Mouse (Mus musculus) lung, postnatal 0 days (tissue): ENCODE results near the gene Irf2bp2. TPM values are rescaled to one million over a fixed set of nuclear protein-coding genes. Genes with fewer than 3 reads are reported as not detected.
"Not testable (repeated sequence)": the region's sequence is repeated elsewhere in the genome, so short reads cannot be mapped to it uniquely, and the experiment has no call there.

Experiments
- ATAC-seq: fragments of 200-750 bp; cut with Nextera tagmentation; 2 replicates; pipeline ENCODE4 v1.8.0; 2017; ENCODE audit warnings: moderate library complexity
- DNase-seq: peaks from one replicate; pipeline ENCODE4 v3.0.0-alpha.2; 2016; ENCODE audit warnings: low spot score
- H3K27ac ChIP-seq: fragments of 300-500 bp; sonication (generic); 2 replicates; pipeline ENCODE4 v1.5.1; 2014; ENCODE audit warnings: antibody characterized with exemption, mild to moderate bottlenecking, low read length, mixed read lengths
- H3K27me3 ChIP-seq: fragments of 300-500 bp; sonication (generic); replicated peaks from 2 replicates; pipeline ENCODE4 v1.6.1; 2014; ENCODE audit warnings: low read length, mixed read lengths; ENCODE audit not compliant: insufficient read depth
- H3K36me3 ChIP-seq: fragments of 300-500 bp; sonication (generic); 2 replicates; pipeline ENCODE4 v1.6.1; 2014; ENCODE audit warnings: low read length, mixed read lengths; ENCODE audit not compliant: insufficient read depth
- H3K4me1 ChIP-seq: fragments of 300-500 bp; sonication (generic); 2 replicates; pipeline ENCODE4 v1.6.1; 2014; ENCODE audit warnings: antibody characterized with exemption, low read depth, low read length, mixed read lengths; ENCODE audit not compliant: insufficient read depth
- H3K4me2 ChIP-seq: fragments of 300-500 bp; sonication (generic); replicated peaks from 2 replicates; pipeline ENCODE4 v1.6.1; 2014; ENCODE audit warnings: low read depth, mild to moderate bottlenecking, low read length, moderate library complexity, mixed read lengths
- H3K4me3 ChIP-seq: fragments of 300-500 bp; sonication (generic); 2 replicates; pipeline ENCODE4 v1.5.1; 2014; ENCODE audit warnings: low read depth, low read length
- H3K9ac ChIP-seq: fragments of 300-500 bp; sonication (generic); replicated peaks from 2 replicates; pipeline ENCODE4 v1.6.1; 2014; ENCODE audit warnings: low read depth, mild to moderate bottlenecking
- H3K9me3 ChIP-seq: fragments of 300-500 bp; sonication (generic); 2 replicates; pipeline ENCODE4 v1.6.1; 2016; ENCODE audit warnings: low read length, mixed read lengths
- CTCF ChIP-seq: IDR thresholded peaks from 2 replicates; pipeline ENCODE4 v1.5.1; 2016; ENCODE audit warnings: antibody characterized with exemption, mild to moderate bottlenecking
- EP300 ChIP-seq: IDR thresholded peaks from 2 replicates; pipeline ENCODE4 v1.6.1; 2016; ENCODE audit warnings: antibody characterized with exemption, mild to moderate bottlenecking, control low read depth
- WGBS: fragments of 180-500 bp; shearing (Covaris S2); extraction: QIAGEN DNeasy Blood & Tissue Kit; methylation state at CpG from one replicate; pipeline ENCODE4 v1.1.7; 2014; 5-methylcytosine and 5-hydroxymethylcytosine counted together
- polyA plus RNA-seq: library from polyadenylated mRNA; unstranded; fragments of >200 nt; fragmentation: Nextera tagmentation; extraction: Ambion mirVana; gene quantifications from 2 replicates; pipeline ENCODE4 v1.2.1, GENCODE M21; 2015

The Irf2bp2 gene
- polyA plus RNA-seq, 1 experiment from 2014 or later, result 19.5 TPM

GRCm38 (mm10) chr8:126610713-126611112 is 16.9 kb upstream of the Irf2bp2 start:
- no peak for DNase-seq
- H3K4me3 ChIP-seq, result no peak overlapping the region
- peaks cover 7% of the 10 kb centered on the region for H3K4me1 ChIP-seq
- TF ChIP-seq EP300 (no peak), CTCF (no peak)
- no peaks in the 10 kb centered on the region for H3K9me3 ChIP-seq
- H3K4me2 ChIP-seq, result no peak overlapping the region
- no peaks in the 10 kb centered on the region for H3K36me3 ChIP-seq
- 13% methylated on average over 3 of the region's 3 CpGs for WGBS
- no peak for ATAC-seq
- no peak overlapping the region for H3K27ac ChIP-seq
- H3K9ac ChIP-seq, result no peak overlapping the region
- no peaks in the 10 kb centered on the region for H3K27me3 ChIP-seq

- Histone ChIP-seq H3K9ac (no peak overlapping the region), H3K27ac (peak overlapping the region; percentile 35; the same call in 1 of the 2 replicates), H3K9me3 (no peaks in the 10 kb centered on the region), H3K4me1 (no peaks in the 10 kb centered on the region; the same call in 1 of the 2 replicates), H3K4me3 (no peak overlapping the region), H3K27me3 (no peaks in the 10 kb centered on the region), H3K36me3 (no peaks in the 10 kb centered on the region), H3K4me2 (no peak overlapping the region)
- TF ChIP-seq CTCF (no peak), EP300 (peak; percentile 78)
- ATAC-seq, result peak; percentile 72
- 50% methylated on average over 11 of the region's 11 CpGs for WGBS
- peak; percentile 72 for DNase-seq
Observed at GRCm38 (mm10) chr8:126609556-126610263, 15.9 kb upstream of the Irf2bp2 start.

GRCm38 (mm10) chr8:126603241-126603947 is 9.6 kb upstream of the Irf2bp2 start:
- peaks cover 13% of the 10 kb centered on the region for H3K4me1 ChIP-seq
- H3K4me2 ChIP-seq, result no peak overlapping the region
- ATAC-seq (peak; percentile 84), DNase-seq (peak; percentile 86)
- TF ChIP-seq CTCF (no peak), EP300 (peak; percentile 62)
- H3K27me3 ChIP-seq, result no peaks in the 10 kb centered on the region
- H3K9ac ChIP-seq, result no peak overlapping the region
- 25% methylated on average over 8 of the region's 8 CpGs for WGBS
- no peaks in the 10 kb centered on the region for H3K9me3 ChIP-seq
- peak overlapping the region; percentile 77 for H3K27ac ChIP-seq
- no peaks in the 10 kb centered on the region for H3K36me3 ChIP-seq
- no peak overlapping the region for H3K4me3 ChIP-seq

GRCm38 (mm10) chr8:126602641-126603040 is 8.9 kb upstream of the Irf2bp2 start:
- ATAC-seq, result no peak
- Histone ChIP-seq H3K27me3 (no peaks in the 10 kb centered on the region), H3K9me3 (no peaks in the 10 kb centered on the region), H3K4me2 (no peak overlapping the region), H3K36me3 (no peaks in the 10 kb centered on the region), H3K27ac (peak overlapping the region; percentile 77), H3K9ac (no peak overlapping the region), H3K4me1 (peaks cover 13% of the 10 kb centered on the region), H3K4me3 (no peak overlapping the region)
- DNase-seq, result no peak
- 55% methylated on average over 8 of the region's 8 CpGs for WGBS
- TF ChIP-seq CTCF (no peak), EP300 (no peak)

DNA sequence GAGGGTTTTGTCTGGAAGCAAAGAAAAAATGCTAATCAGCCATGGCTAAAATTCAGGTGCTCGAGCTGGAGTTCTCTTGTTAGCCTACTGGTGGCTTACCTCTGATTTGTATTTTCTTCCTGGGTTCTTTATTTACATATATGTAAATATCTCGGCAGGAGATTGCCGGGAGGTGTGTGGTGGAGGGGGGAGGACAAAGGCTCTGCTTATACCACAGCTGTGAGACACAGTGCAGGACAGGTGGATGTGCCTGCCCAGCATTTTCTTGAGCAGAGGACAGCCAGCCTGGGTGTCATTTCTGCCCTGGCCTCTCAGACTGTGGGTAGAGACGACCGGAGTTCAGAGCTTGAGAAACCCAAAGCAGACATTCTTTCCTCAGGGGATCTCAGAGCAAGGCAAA is 7.5 kb upstream of the Irf2bp2 start:
- H3K9ac ChIP-seq, result no peak overlapping the region
- H3K9me3 ChIP-seq, result no peaks in the 10 kb centered on the region
- H3K36me3 ChIP-seq, result no peaks in the 10 kb centered on the region
- peak overlapping the region; percentile 22; the same call in 1 of the 2 replicates for H3K27ac ChIP-seq
- DNase-seq, result peak; percentile 10
- no peaks in the 10 kb centered on the region for H3K27me3 ChIP-seq
- H3K4me1 ChIP-seq, result peaks cover 22% of the 10 kb centered on the region
- WGBS, result 34% methylated on average over 5 of the region's 5 CpGs
- no peak overlapping the region for H3K4me3 ChIP-seq
- no peak overlapping the region for H3K4me2 ChIP-seq
- TF ChIP-seq EP300, result no peak
- no peak for ATAC-seq

DNA sequence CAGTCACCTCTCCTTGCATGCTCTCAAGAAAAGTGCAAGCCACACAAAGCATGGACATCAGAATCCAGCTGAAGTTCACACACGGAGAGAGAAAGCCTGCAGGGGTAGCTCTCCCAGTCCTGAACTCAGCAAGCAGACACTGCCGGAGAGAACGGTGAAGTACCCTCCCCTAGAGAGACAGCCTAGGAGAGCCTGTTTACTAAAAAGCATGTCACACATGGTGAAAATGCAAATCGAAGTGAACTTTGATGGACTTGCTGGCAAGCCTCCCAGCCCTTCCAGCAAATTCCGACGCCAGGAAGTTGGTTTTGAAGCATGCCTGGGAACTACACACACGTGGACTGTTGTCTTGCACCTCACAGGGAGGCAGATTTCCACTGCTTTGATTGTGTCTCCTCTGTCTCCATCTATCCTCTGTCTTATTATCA is 7.0 kb upstream of the Irf2bp2 start:
- WGBS, result 2% methylated on average over 7 of the region's 7 CpGs
- no peak overlapping the region for H3K4me3 ChIP-seq
- H3K9me3 ChIP-seq, result no peaks in the 10 kb centered on the region
- peak; percentile 73 for DNase-seq
- H3K36me3 ChIP-seq, result no peaks in the 10 kb centered on the region
- no peak for TF ChIP-seq EP300
- peak; percentile 19; the same call in 1 of the 2 replicates for TF ChIP-seq CTCF
- H3K4me1 ChIP-seq, result peaks cover 23% of the 10 kb centered on the region
- H3K9ac ChIP-seq, result no peak overlapping the region
- H3K27me3 ChIP-seq, result no peaks in the 10 kb centered on the region
- ATAC-seq, result no peak
- H3K4me2 ChIP-seq, result no peak overlapping the region
- peak overlapping the region; percentile 22; the same call in 1 of the 2 replicates for H3K27ac ChIP-seq

DNA sequence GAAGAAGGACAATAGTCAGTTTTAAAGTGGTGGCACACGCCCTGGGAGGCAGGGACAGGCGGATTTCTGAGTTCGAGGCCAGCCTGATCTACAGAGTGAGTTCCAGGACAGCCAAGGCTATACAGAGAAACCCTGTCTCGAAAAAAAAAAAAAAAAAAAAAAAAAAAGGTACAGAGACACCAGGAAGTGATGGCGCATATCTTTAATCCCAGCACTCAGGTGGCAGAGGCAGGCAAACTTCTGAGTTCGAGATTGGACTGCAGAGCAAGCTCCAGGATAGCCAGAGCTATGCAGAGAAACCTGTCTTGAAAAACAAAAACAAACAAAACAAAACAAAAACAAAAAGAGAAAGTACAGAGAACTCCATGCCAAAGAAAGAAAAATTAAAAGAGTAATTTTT is 6.6 kb upstream of the Irf2bp2 start:
- H3K4me3 ChIP-seq, H3K36me3 ChIP-seq, ATAC-seq, H3K27me3 ChIP-seq, DNase-seq, H3K4me2 ChIP-seq, H3K9ac ChIP-seq, H3K9me3 ChIP-seq: not testable (repeated sequence)
- peaks cover 27% of the 10 kb centered on the region for H3K4me1 ChIP-seq
- 78% methylated on average over 6 of the region's 6 CpGs for WGBS
- peak overlapping the region; percentile 22; the same call in 1 of the 2 replicates for H3K27ac ChIP-seq
